Mouse (Mus musculus): ENCODE results near the gene Cycs. TPM values are rescaled to one million over a fixed set of nuclear protein-coding genes. Genes with fewer than 3 reads are reported as not detected.
"Not testable (repeated sequence)": the region's sequence is repeated elsewhere in the genome, so short reads cannot be mapped to it uniquely, and the experiment has no call there.

Gene Cycs
- polyA plus RNA-seq, 2 experiments: 35.9 to 53.8 TPM

DNA sequence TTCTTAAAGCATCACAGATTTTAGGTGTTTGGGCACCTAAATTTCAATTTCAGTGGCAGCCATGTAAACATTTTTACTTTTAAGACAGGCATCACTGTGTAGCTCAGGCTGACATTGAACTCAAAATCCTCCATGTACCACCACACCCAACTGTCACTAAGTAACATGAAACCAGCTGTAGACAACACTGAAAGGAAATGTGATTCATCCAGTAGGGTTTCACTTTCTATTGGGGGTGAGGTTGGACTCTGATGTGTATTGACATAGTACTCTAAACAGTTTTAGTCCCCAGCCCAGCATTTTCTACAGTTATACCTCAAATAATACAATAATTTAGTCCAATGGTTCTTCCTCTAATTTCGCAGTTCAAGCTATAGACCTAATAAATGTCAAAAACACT is 5.6 kb downstream of the Cycs start:
- Histone ChIP-seq H3K4me3 (replicated peaks; ENCODE audit: low read length) (no peak overlapping the region), H3K4me1 (ENCODE audit: control insufficient read depth, insufficient read depth, low read length) (peaks cover 5% of the 10 kb centered on the region; the same call in 1 of the 2 replicates), H3K9ac (ENCODE audit: low read depth, low read length, severe bottlenecking) (no peak overlapping the region), H3K36me3 (ENCODE audit: control insufficient read depth, insufficient read depth, low read length) (peaks cover 8% of the 10 kb centered on the region), H3K27me3 (ENCODE audit: control insufficient read depth, insufficient read depth, low read length) (no peaks in the 10 kb centered on the region), H3K9me3 (ENCODE audit: control insufficient read depth, low read length) (no peaks in the 10 kb centered on the region), H3K27ac (replicated peaks; ENCODE audit: low read depth, low read length) (no peak overlapping the region), H3K4me2 (replicated peaks; ENCODE audit: low read depth, low read length, severe bottlenecking) (no peak overlapping the region)
- no peak for ATAC-seq (ENCODE audit: low FRiP score, low read depth)
- TF ChIP-seq POLR2A (IDR thresholded peaks at IDR 0.05; ENCODE audit: borderline replicate concordance, extremely low read depth, insufficient read depth, insufficient read length): no peak
- WGBS: 90% methylated on average over 1 of the region's 1 CpGs
- DNase-seq (ENCODE audit: low spot score): no peak

DNA sequence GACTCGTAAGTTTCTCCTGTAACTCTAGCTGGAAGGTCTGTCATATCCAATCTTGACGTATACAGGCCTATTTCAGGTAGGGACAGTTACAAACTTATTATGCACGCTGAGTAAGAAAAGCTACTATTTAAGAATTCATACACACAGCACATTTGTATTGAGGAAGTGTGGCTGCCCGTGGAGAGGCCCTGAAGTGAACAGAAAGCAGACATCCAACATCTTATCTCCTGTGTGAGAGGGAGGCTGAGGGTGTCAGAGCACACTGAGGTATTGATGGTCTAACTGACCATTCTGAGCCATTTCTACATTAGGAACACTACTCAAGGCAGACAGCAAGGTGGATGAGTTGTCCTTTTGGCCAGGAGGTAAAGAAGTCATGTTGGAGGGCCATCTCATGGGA is 7.5 kb downstream of the Cycs start:
- ATAC-seq (ENCODE audit: low FRiP score, low read depth) (no peak), DNase-seq (ENCODE audit: low spot score) (no peak)
- no peak overlapping the region for H3K4me3 ChIP-seq (replicated peaks; ENCODE audit: low read length)
- H3K9me3 ChIP-seq (ENCODE audit: control insufficient read depth, low read length): no peaks in the 10 kb centered on the region
- H3K4me1 ChIP-seq (ENCODE audit: control insufficient read depth, insufficient read depth, low read length): no peaks in the 10 kb centered on the region
- no peak for TF ChIP-seq POLR2A (IDR thresholded peaks at IDR 0.05; ENCODE audit: borderline replicate concordance, extremely low read depth, insufficient read depth, insufficient read length)
- no peak overlapping the region for H3K4me2 ChIP-seq (replicated peaks; ENCODE audit: low read depth, low read length, severe bottlenecking)
- no peak overlapping the region for H3K9ac ChIP-seq (ENCODE audit: low read depth, low read length, severe bottlenecking)
- H3K27ac ChIP-seq (replicated peaks; ENCODE audit: low read depth, low read length): no peak overlapping the region
- 87% methylated on average over 4 of the region's 4 CpGs for WGBS
- no peaks in the 10 kb centered on the region for H3K27me3 ChIP-seq (ENCODE audit: control insufficient read depth, insufficient read depth, low read length)
- peaks cover 4% of the 10 kb centered on the region for H3K36me3 ChIP-seq (ENCODE audit: control insufficient read depth, insufficient read depth, low read length)

DNA sequence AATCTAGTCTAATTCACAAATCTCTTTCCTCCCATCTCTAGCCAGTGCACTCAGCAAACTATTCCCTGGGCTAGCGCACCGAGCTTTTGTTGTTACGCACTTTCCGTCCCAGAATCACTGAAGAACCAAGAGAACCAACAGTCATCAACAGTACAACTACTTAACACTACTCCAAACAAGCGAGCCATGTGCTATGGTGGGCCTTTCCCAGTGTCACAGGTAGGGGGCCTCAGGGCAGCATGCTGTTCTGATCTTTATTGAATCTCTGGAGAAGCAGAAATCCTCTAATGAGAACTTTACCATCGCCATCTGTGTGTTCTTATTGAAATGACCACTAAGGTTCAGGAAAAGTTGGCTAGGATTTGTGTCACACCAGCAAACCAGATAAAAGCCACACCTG is 8.8 kb downstream of the Cycs start:
- Histone ChIP-seq H3K9me3 (ENCODE audit: control insufficient read depth, low read length) (no peaks in the 10 kb centered on the region), H3K9ac (ENCODE audit: low read depth, low read length, severe bottlenecking) (no peak overlapping the region), H3K4me3 (replicated peaks; ENCODE audit: low read length) (no peak overlapping the region), H3K27me3 (ENCODE audit: control insufficient read depth, insufficient read depth, low read length) (no peaks in the 10 kb centered on the region), H3K27ac (replicated peaks; ENCODE audit: low read depth, low read length) (no peak overlapping the region), H3K4me2 (replicated peaks; ENCODE audit: low read depth, low read length, severe bottlenecking) (no peak overlapping the region), H3K36me3 (ENCODE audit: control insufficient read depth, insufficient read depth, low read length) (no peaks in the 10 kb centered on the region), H3K4me1 (ENCODE audit: control insufficient read depth, insufficient read depth, low read length) (no peaks in the 10 kb centered on the region)
- TF ChIP-seq POLR2A (IDR thresholded peaks at IDR 0.05; ENCODE audit: borderline replicate concordance, extremely low read depth, insufficient read depth, insufficient read length): no peak
- no peak for DNase-seq (ENCODE audit: low spot score)
- 89% methylated on average over 6 of the region's 6 CpGs for WGBS
- ATAC-seq (ENCODE audit: low FRiP score, low read depth): no peak

DNA sequence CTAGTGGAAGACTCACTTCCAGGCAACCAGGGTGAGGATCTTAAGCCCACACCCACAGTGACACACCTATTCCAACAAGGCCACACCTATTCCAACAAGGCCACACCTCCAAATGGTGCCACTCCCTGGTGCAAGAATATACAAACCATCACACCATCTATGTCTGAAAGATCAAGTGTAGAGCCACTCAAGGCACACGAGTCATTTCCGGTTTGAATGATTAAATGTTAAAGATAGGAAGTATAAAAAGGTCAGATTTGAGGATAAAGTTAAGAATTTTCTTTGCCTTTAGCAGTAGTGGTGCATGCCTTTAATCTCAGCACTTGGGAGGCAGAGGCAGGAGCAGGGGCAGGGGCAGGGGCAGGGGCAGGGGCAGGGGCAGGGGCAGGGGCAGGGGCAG is 12.1 kb downstream of the Cycs start:
- DNase-seq (ENCODE audit: low spot score); H3K9ac ChIP-seq (ENCODE audit: low read depth, low read length, severe bottlenecking); H3K4me1 ChIP-seq (ENCODE audit: control insufficient read depth, insufficient read depth, low read length); ATAC-seq (ENCODE audit: low FRiP score, low read depth); H3K27me3 ChIP-seq (ENCODE audit: control insufficient read depth, insufficient read depth, low read length); H3K9me3 ChIP-seq (ENCODE audit: control insufficient read depth, low read length); H3K27ac ChIP-seq (replicated peaks; ENCODE audit: low read depth, low read length); H3K4me2 ChIP-seq (replicated peaks; ENCODE audit: low read depth, low read length, severe bottlenecking); H3K36me3 ChIP-seq (ENCODE audit: control insufficient read depth, insufficient read depth, low read length); H3K4me3 ChIP-seq (replicated peaks; ENCODE audit: low read length): not testable (repeated sequence)
- 91% methylated on average over 2 of the region's 2 CpGs for WGBS

DNA sequence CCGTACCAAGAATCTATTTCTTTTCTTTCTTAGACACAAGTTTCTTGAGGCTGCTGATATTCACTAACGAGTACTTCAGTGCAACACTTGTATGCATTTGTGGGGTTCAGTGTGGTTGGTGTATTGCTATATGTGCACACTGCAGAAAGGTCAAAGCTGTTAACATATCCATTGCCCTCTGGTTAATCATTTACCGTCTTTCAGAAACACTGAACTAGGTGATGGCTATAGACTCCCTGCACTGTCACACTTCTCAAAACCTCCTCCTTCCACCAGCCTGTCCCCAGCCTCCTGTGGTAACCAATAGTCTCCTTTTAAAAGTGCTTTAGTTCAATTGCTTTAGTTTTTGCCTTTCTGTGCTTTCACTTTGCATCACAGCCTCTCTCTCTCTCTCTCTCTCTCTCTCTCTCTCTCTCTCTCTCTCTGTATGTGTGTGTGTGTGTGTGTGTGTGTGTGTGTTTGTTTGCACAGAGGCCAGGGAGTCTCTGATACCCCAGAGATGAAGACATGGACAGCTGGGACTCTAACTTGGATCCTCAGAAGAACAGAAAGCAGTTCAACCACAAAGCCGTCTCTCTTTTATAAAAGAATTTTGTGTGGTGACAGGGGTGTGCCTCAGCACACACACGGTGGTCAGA is 13.3 kb downstream of the Cycs start:
- WGBS: 78% methylated on average over 5 of the region's 5 CpGs
- TF ChIP-seq POLR2A (IDR thresholded peaks at IDR 0.05; ENCODE audit: borderline replicate concordance, extremely low read depth, insufficient read depth, insufficient read length): no peak
- Histone ChIP-seq H3K4me1 (ENCODE audit: control insufficient read depth, insufficient read depth, low read length) (no peaks in the 10 kb centered on the region), H3K36me3 (ENCODE audit: control insufficient read depth, insufficient read depth, low read length) (no peaks in the 10 kb centered on the region), H3K4me3 (replicated peaks; ENCODE audit: low read length) (no peak overlapping the region), H3K27me3 (ENCODE audit: control insufficient read depth, insufficient read depth, low read length) (no peaks in the 10 kb centered on the region), H3K27ac (replicated peaks; ENCODE audit: low read depth, low read length) (no peak overlapping the region), H3K9me3 (ENCODE audit: control insufficient read depth, low read length) (no peaks in the 10 kb centered on the region), H3K9ac (ENCODE audit: low read depth, low read length, severe bottlenecking) (no peak overlapping the region), H3K4me2 (replicated peaks; ENCODE audit: low read depth, low read length, severe bottlenecking) (no peak overlapping the region)
- ATAC-seq (ENCODE audit: low FRiP score, low read depth): no peak
- no peak for DNase-seq (ENCODE audit: low spot score)

DNA sequence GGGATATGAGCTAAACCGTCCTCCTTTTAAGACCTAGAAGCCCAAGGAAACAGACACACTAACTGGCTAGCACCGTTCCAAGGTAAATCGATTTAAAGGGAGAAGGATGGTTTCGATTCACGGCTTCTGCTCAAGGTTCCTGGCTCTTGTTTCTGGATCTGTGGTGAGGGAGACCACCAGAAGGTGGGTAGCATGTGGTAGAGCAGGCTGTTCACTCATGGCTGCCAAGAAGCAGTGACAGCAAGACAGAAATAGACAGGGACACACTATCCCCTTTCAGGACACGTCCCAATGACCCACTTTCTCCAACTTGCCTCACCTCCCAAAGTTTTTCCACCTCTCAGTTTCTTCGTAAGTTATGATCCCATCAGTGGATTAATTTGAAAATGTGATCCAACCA is 16.5 kb downstream of the Cycs start:
- no peaks in the 10 kb centered on the region for H3K27me3 ChIP-seq (ENCODE audit: control insufficient read depth, insufficient read depth, low read length)
- WGBS: 69% methylated on average over 7 of the region's 7 CpGs

More for the DNA sequence above, 16.5 kb downstream of the Cycs start:
- no peak for TF ChIP-seq POLR2A (IDR thresholded peaks at IDR 0.05; ENCODE audit: borderline replicate concordance, extremely low read depth, insufficient read depth, insufficient read length)
- Histone ChIP-seq H3K9me3 (ENCODE audit: control insufficient read depth, low read length) (no peaks in the 10 kb centered on the region), H3K4me2 (replicated peaks; ENCODE audit: low read depth, low read length, severe bottlenecking) (no peak overlapping the region), H3K27ac (replicated peaks; ENCODE audit: low read depth, low read length) (no peak overlapping the region), H3K36me3 (ENCODE audit: control insufficient read depth, insufficient read depth, low read length) (no peaks in the 10 kb centered on the region), H3K4me1 (ENCODE audit: control insufficient read depth, insufficient read depth, low read length) (no peaks in the 10 kb centered on the region), H3K4me3 (replicated peaks; ENCODE audit: low read length) (no peak overlapping the region), H3K9ac (ENCODE audit: low read depth, low read length, severe bottlenecking) (no peak overlapping the region)
- DNase-seq (ENCODE audit: low spot score) (no peak), ATAC-seq (ENCODE audit: low FRiP score, low read depth) (no peak)

Measured in limb, embryonic 14.5 days (tissue).